Mouse (Mus musculus) myocyte (in vitro differentiated cells): ENCODE data around the gene Ttc9b. TPM values are rescaled to one million over a fixed set of nuclear protein-coding genes. Genes with fewer than 3 reads are reported as not detected.

ENCODE experiments used
- H3K27me3 ChIP-seq: one replicate; pipeline ENCODE4 v1.6.1; 2011; ENCODE audit not compliant: control insufficient read depth, insufficient read depth, insufficient read length
- H3K36me3 ChIP-seq: one replicate; pipeline ENCODE4 v1.6.1; 2011; ENCODE audit not compliant: control insufficient read depth, insufficient read depth
- H3K4me2 ChIP-seq: one replicate; pipeline ENCODE4 v1.6.1; 2011; ENCODE audit warnings: low read depth, control low read depth
- H3K4me3 ChIP-seq: one replicate; pipeline ENCODE4 v1.5.1; 2011; ENCODE audit warnings: mild to moderate bottlenecking, control low read depth, moderate library complexity
- H3K79me2 ChIP-seq: one replicate; pipeline ENCODE4 v1.6.1; 2011; ENCODE audit not compliant: control insufficient read depth, insufficient read depth
- H3ac ChIP-seq: one replicate; pipeline ENCODE4 v1.6.1; 2011; ENCODE audit not compliant: control insufficient read depth, insufficient read length
- CEBPB ChIP-seq: IDR thresholded peaks from 2 replicates; pipeline ENCODE4 v1.6.1; 2011; ENCODE audit warnings: mild to moderate bottlenecking, moderate library complexity; ENCODE audit not compliant: poor library complexity, insufficient read depth, severe bottlenecking
- E2F4 ChIP-seq: IDR thresholded peaks from one replicate; pipeline ENCODE4 v1.6.1; 2011; ENCODE audit warnings: mild to moderate bottlenecking, control low read depth, moderate library complexity; ENCODE audit not compliant: insufficient read depth
- MAX ChIP-seq: IDR thresholded peaks from one replicate; pipeline ENCODE4 v1.6.1; 2011; ENCODE audit warnings: low read depth, mild to moderate bottlenecking, control low read depth
- MYOD1 ChIP-seq, 3 experiments: IDR thresholded peaks; one replicate each; pipeline ENCODE4 v1.6.1; 2011; ENCODE audit warnings: control low read depth in 2 of 3, low read depth in 2 of 3, mild to moderate bottlenecking in 2 of 3, moderate library complexity in 1 of 3; ENCODE audit not compliant: insufficient read length in 2 of 3, control insufficient read depth in 1 of 3
- MYOG ChIP-seq, 3 experiments: IDR thresholded peaks; one replicate each; pipeline ENCODE4 v1.6.1; 2011; ENCODE audit warnings: control low read depth in 2 of 3, low read depth in 2 of 3, mild to moderate bottlenecking in 2 of 3; ENCODE audit not compliant: insufficient read length in 2 of 3, control insufficient read depth in 1 of 3, insufficient read depth in 1 of 3
- POLR2A ChIP-seq: IDR thresholded peaks from one replicate; pipeline ENCODE4 v1.6.1; 2011; ENCODE audit warnings: low read depth, mild to moderate bottlenecking, control low read depth, moderate library complexity; ENCODE audit not compliant: insufficient read length
- POLR2AphosphoS2 ChIP-seq: IDR thresholded peaks from one replicate; pipeline ENCODE4 v1.6.1; 2011; ENCODE audit warnings: low read depth, control low read depth; ENCODE audit not compliant: insufficient read length
- REST ChIP-seq: IDR thresholded peaks from one replicate; pipeline ENCODE4 v1.6.1; 2011; ENCODE audit warnings: mild to moderate bottlenecking, control low read depth, moderate library complexity; ENCODE audit not compliant: insufficient read depth, insufficient read length
- SRF ChIP-seq: IDR thresholded peaks from one replicate; pipeline ENCODE4 v1.6.1; 2011; ENCODE audit warnings: low read depth; ENCODE audit not compliant: control insufficient read depth, insufficient read length
- TCF12 ChIP-seq: IDR thresholded peaks from one replicate; pipeline ENCODE4 v1.6.1; 2011; ENCODE audit warnings: mild to moderate bottlenecking, control low read depth; ENCODE audit not compliant: poor library complexity, insufficient read depth, severe bottlenecking
- TCF3 ChIP-seq: IDR thresholded peaks from one replicate; pipeline ENCODE4 v1.6.1; 2011; ENCODE audit warnings: low read depth, control low read depth; ENCODE audit not compliant: insufficient read length
- USF1 ChIP-seq: IDR thresholded peaks from one replicate; pipeline ENCODE4 v1.6.1; 2011; ENCODE audit warnings: low read depth, mild to moderate bottlenecking, control low read depth, moderate library complexity
- polyA plus RNA-seq: library from polyadenylated mRNA; unstranded; fragments of >200 nt; fragmentation: generic; extraction: Trizol; gene quantifications from one replicate; pipeline ENCODE4 v1.2.1, GENCODE M21; 2012; ENCODE audit warnings: missing spikeins

The Ttc9b gene
- polyA plus RNA-seq = 0.20 TPM

DNA sequence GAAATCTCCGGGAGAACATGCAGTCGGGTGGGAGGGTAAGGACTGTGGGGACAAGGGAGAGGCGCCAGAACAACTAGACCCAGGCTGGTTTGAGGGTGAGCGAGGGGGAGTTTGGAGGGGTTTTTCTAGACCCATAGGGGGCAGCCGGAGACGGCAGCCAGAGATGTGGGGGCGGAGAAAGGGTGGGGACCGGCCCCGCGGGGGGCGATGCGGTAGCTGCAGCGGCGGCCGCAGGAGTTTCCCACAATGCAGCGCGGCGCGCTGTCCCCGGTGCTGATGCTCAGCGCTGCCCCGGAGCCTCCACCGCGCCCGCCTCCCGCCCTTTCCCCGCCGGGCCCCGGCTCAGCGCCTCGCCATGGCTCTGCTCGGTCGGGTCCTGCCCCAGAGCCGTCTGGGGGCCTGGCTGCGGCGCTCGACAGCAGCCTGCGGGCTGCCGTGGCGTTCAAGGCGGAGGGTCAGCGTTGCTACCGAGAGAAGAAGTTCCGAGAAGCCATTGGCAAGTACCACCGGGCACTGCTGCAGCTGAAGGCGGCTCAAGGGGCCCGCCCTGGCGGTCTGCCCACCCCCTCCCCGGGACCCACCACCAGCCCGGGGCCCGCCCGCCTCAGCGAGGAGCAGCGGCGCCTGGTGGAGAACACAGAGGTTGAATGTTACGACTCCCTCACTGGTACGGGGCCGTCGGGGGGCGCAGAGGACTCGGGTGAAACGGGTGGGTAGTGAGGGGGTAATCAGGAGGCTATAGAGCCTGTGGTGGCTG lies at the start of gene Ttc9b:
Ttc9b (plus strand) TSS at position 235 of the 757 bp plus-strand sequence.
- Histone ChIP-seq H3K27me3 (peaks cover 18% of the 10 kb centered on the region), H3K79me2 (no peaks in the 10 kb centered on the region), H3K4me3 (no peak within 1 kb of the TSS), H3K4me2 (no peak within 1 kb of the TSS), H3K36me3 (no peaks in the 10 kb centered on the region), H3ac (no peak within 1 kb of the TSS)
- TF ChIP-seq TCF3 (no peak), USF1 (no peak), REST (peak; percentile 86), SRF (no peak)

DNA sequence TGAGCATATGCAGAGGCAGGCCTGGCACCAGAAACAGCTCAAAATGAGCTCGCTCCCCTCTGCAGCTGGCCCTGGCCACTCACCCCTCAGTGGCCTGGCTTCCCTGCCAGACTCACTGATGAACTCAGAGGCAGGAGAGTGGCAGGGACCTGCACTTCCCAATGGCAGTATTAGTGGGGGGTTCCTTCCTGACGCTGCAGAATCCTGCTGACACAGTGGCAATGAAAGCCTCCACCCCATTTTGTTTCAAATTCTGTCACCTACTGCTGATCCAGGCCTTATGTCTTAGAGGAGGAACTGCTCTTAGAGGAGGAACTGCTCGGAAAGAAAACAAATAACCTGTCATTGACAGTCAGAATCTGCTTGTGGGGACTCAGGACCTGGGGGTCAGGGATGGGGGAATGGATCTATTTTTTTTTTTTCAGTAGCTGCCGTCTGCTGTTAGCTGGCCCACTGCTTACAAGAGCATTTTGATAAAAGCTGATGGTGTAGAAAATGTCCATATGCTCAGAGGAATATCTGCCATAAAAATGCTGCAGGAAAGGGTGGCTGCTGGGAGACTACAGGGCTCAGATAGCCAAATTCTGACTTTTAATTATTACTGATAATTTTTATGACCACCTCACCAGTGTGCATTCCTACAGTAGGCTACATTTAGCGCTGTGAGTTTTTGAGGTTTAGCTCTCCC lies 48.9 kb upstream of the Ttc9b start:
- Histone ChIP-seq H3K79me2 (peaks cover 71% of the 10 kb centered on the region), H3K4me3 (peak overlapping the region; percentile 9), H3K36me3 (peaks cover 5% of the 10 kb centered on the region), H3K27me3 (no peaks in the 10 kb centered on the region), H3K4me2 (peak overlapping the region; percentile 86), H3ac (no peak overlapping the region)
- TF ChIP-seq REST = no peak
- no peak for TF ChIP-seq CEBPB
- no peak for TF ChIP-seq E2F4
- peak in 2 of 3 experiments; percentile 64 to 69 for TF ChIP-seq MYOD1 (IDR thresholded peaks at IDR 0.05; ENCODE audit: control insufficient read depth in 1 of 3, insufficient read length in 2 of 3, low read depth in 2 of 3)
- TF ChIP-seq POLR2AphosphoS2 = no peak
- TF ChIP-seq MAX = no peak
- no peak for TF ChIP-seq SRF
- no peak for TF ChIP-seq POLR2A
- no peak for TF ChIP-seq USF1
- no peak for TF ChIP-seq TCF3
- TF ChIP-seq MYOG (IDR thresholded peaks at IDR 0.05; ENCODE audit: control insufficient read depth in 1 of 3, insufficient read depth in 1 of 3, insufficient read length in 2 of 3, low read depth in 2 of 3) = peak in 2 of 3 experiments; percentile 17 to 70
- no peak for TF ChIP-seq TCF12

DNA sequence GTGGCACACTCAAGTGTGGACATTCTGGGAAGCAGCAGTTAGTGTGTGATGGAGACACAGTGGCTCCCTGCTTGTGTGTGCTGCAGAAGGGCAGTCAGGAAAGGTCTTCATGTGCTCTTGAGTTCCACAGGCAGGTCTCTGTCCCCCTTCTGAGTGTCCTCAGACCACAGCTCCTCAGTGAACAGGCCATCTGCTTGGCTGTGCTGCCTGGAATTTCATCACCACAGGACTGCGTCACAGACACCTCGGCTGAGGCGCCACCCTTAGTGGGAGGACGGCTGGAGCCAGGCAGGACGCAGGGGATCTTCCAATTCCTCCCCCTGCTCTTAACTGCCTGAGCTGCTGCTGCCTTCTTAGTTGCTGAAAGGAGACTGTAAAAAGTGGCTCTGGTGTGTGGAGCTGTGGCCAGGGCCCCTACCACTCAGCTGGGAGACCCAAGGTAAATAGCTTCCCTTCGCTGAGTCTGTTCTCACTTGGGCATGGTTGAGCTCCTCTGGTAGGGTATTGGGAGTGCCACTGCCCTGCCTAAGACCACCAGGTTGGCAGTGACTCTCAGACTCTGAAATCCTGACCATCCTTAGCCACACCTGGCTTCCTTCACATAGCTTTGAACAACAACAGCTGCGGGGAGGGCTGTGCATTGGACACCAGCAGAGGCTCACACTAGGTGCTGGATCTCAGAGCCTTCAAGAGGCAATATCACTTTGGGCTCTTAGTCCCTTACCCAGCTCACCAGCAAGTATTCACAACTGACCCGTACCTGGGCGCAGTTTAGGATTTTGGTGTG lies 48.0 kb upstream of the Ttc9b start:
- Histone ChIP-seq H3K79me2 (peaks cover 66% of the 10 kb centered on the region), H3K36me3 (peaks cover 5% of the 10 kb centered on the region), H3K4me2 (peak overlapping the region; percentile 86)

GRCm38 (mm10) chr7:27606481-27607254 lies 47.0 kb upstream of the Ttc9b start:
- Histone ChIP-seq H3K79me2 (peaks cover 65% of the 10 kb centered on the region), H3K27me3 (no peaks in the 10 kb centered on the region), H3K4me2 (peak overlapping the region; percentile 86), H3K4me3 (peak overlapping the region; percentile 9), H3K36me3 (peaks cover 5% of the 10 kb centered on the region), H3ac (peak overlapping the region; percentile 5)
- no peak for TF ChIP-seq CEBPB
- TF ChIP-seq POLR2A = peak; percentile 61
- peak; percentile 65 to 99 (median 97) for TF ChIP-seq MYOG (IDR thresholded peaks at IDR 0.05; ENCODE audit: control insufficient read depth in 1 of 3, insufficient read depth in 1 of 3, insufficient read length in 2 of 3, low read depth in 2 of 3)
- TF ChIP-seq MYOD1 (IDR thresholded peaks at IDR 0.05; ENCODE audit: control insufficient read depth in 1 of 3, insufficient read length in 2 of 3, low read depth in 2 of 3) = peak in 2 of 3 experiments; percentile 93 to 98
- TF ChIP-seq MAX = no peak
- peak; percentile 78 for TF ChIP-seq POLR2AphosphoS2
- TF ChIP-seq TCF12 = peak; percentile 68
- TF ChIP-seq TCF3 = peak; percentile 24

More for the DNA sequence above, 48.0 kb upstream of the Ttc9b start:
- Histone ChIP-seq H3K27me3 (no peaks in the 10 kb centered on the region), H3K4me3 (peak overlapping the region; percentile 9), H3ac (peak overlapping the region; percentile 5)
- TF ChIP-seq MAX (no peak), POLR2AphosphoS2 (peak; percentile 70), TCF3 (no peak), CEBPB (no peak), E2F4 (no peak), SRF (no peak), TCF12 (no peak), USF1 (no peak), POLR2A (peak; percentile 45), MYOG (IDR thresholded peaks at IDR 0.05; ENCODE audit: control insufficient read depth in 1 of 3, insufficient read depth in 1 of 3, insufficient read length in 2 of 3, low read depth in 2 of 3) (peak; percentile 19 to 84 (median 51)), REST (no peak), MYOD1 (IDR thresholded peaks at IDR 0.05; ENCODE audit: control insufficient read depth in 1 of 3, insufficient read length in 2 of 3, low read depth in 2 of 3) (peak in 2 of 3 experiments; percentile 64 to 73)
